In the genomic region with DNA sequence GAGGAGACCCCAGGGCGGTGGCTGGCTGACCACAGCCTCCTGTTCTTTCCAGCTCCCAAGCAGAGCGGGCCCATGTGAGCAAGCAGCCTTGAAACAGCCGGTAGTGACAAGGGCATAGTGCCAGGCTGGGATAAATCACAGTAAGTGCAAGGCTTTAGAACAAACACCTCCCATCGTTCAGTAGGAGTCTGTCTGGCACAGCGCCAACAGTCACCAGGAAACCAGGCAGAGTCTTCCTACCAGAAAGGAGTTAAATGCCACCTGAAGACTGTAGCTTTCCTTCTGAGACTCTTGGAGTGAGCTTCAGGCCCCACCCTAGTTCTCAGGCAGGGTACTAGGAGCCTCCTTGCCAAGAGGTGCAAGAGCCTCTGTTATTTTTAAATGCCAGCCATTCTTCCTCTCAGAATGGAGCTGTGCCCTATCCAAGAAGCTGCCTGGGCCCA, we compare ENCODE assay signal across 7 mouse cellular contexts.
DNase-seq lines count a peak whose midpoint lies in the region; ATAC-seq lines count a peak whose summit lies in the region.

No protein-coding gene starts in this region.

- peaks cover 59% of the 10 kb centered on the region for H3K4me1 ChIP-seq in heart, embryonic 12.5 days (replicated peaks)
- H3K4me1 ChIP-seq in kidney, embryonic 16.5 days (ENCODE audit: insufficient read depth, low read length): peaks cover 23% of the 10 kb centered on the region
- H3K4me1 ChIP-seq in limb, embryonic 10.5 days: peaks cover 29% of the 10 kb centered on the region
- peaks cover 20% of the 10 kb centered on the region for H3K4me1 ChIP-seq in neural tube, embryonic 14.5 days (ENCODE audit: control insufficient read depth, insufficient read depth, low read length)

- no peak overlapping the region for H3K9ac ChIP-seq in heart, embryonic 12.5 days
- H3K9ac ChIP-seq in kidney, embryonic 16.5 days (replicated peaks; ENCODE audit: low read length): no peak overlapping the region
- no peak overlapping the region for H3K9ac ChIP-seq in neural tube, embryonic 14.5 days (replicated peaks; ENCODE audit: low read depth, low read length)

- no peak for ATAC-seq in heart, embryonic 12.5 days (ENCODE audit: insufficient number of reproducible peaks, low FRiP score)
- peak; percentile 60 for ATAC-seq in kidney, embryonic 16.5 days (ENCODE audit: low FRiP score, low TSS enrichment)
- peak; percentile 78 for ATAC-seq in neural tube, embryonic 14.5 days (ENCODE audit: low read depth)

- 0 out of 2 replicates have a peak, but pooled peaks cover 5% of the 10 kb centered on the region for H3K27me3 ChIP-seq in heart, embryonic 12.5 days (replicated peaks)
- no peaks in the 10 kb centered on the region for H3K27me3 ChIP-seq in kidney, embryonic 16.5 days (ENCODE audit: insufficient read depth, low read length)
- H3K27me3 ChIP-seq in limb, embryonic 10.5 days (ENCODE audit: low read depth, poor library complexity, severe bottlenecking): peaks cover 7% of the 10 kb centered on the region; the same call in 1 of the 2 replicates
- 0 out of 2 replicates have a peak, but pooled peaks cover 3% of the 10 kb centered on the region for H3K27me3 ChIP-seq in neural tube, embryonic 14.5 days (ENCODE audit: control insufficient read depth, insufficient read depth, low read length)

- H3K4me3 ChIP-seq in heart, embryonic 12.5 days: no peak overlapping the region
- H3K4me3 ChIP-seq in kidney, embryonic 16.5 days (ENCODE audit: low read length): no peak overlapping the region
- no peak overlapping the region for H3K4me3 ChIP-seq in limb, embryonic 10.5 days
- H3K4me3 ChIP-seq in neural tube, embryonic 14.5 days (ENCODE audit: low read depth, low read length): no peak overlapping the region

- H3K9me3 ChIP-seq in heart, embryonic 12.5 days (replicated peaks): no peaks in the 10 kb centered on the region
- no peaks in the 10 kb centered on the region for H3K9me3 ChIP-seq in kidney, embryonic 16.5 days (ENCODE audit: low read length)
- H3K9me3 ChIP-seq in limb, embryonic 10.5 days (replicated peaks): no peaks in the 10 kb centered on the region
- H3K9me3 ChIP-seq in neural tube, embryonic 14.5 days (ENCODE audit: control insufficient read depth, low read length): no peaks in the 10 kb centered on the region

- peak overlapping the region; percentile 73 for H3K27ac ChIP-seq in heart, embryonic 12.5 days (ENCODE audit: poor library complexity, severe bottlenecking)
- peak overlapping the region; percentile 86 for H3K27ac ChIP-seq in kidney, embryonic 16.5 days (ENCODE audit: low read length)
- peak overlapping the region; percentile 79 for H3K27ac ChIP-seq in limb, embryonic 10.5 days
- peak overlapping the region; percentile 80 for H3K27ac ChIP-seq in neural tube, embryonic 14.5 days (ENCODE audit: low read depth, low read length)

- H3K4me2 ChIP-seq in heart, embryonic 12.5 days: no peak overlapping the region
- no peak overlapping the region for H3K4me2 ChIP-seq in kidney, embryonic 16.5 days (replicated peaks; ENCODE audit: low read depth, low read length)
- no peak overlapping the region for H3K4me2 ChIP-seq in neural tube, embryonic 14.5 days (ENCODE audit: low read depth, low read length)

- WGBS in heart, embryonic 12.5 days: 41% methylated on average over 5 of the region's 5 CpGs
- 25% methylated on average over 5 of the region's 5 CpGs for WGBS in kidney, embryonic 16.5 days
- 88% methylated on average over 5 of the region's 5 CpGs for WGBS in limb, embryonic 10.5 days
- 14% methylated on average over 5 of the region's 5 CpGs for WGBS in neural tube, embryonic 14.5 days

- H3K36me3 ChIP-seq in heart, embryonic 12.5 days: no peaks in the 10 kb centered on the region
- H3K36me3 ChIP-seq in kidney, embryonic 16.5 days (ENCODE audit: insufficient read depth, low read length): no peaks in the 10 kb centered on the region
- H3K36me3 ChIP-seq in limb, embryonic 10.5 days: no peaks in the 10 kb centered on the region
- no peaks in the 10 kb centered on the region for H3K36me3 ChIP-seq in neural tube, embryonic 14.5 days (ENCODE audit: control insufficient read depth, insufficient read depth, low read length)

- DNase-seq in adrenal gland, adult 2 months: peak; percentile 87
- peak; percentile 75 to 82 for DNase-seq in cerebellum, postnatal 10 days
- no peak for DNase-seq in limb, embryonic 10.5 days (ENCODE audit: low spot score)
- DNase-seq in thymus, postnatal 14 days: no peak

Comparison
In these comparisons a context has a peak if more than half of its experiments do, and no peak if none do; other contexts are left out.
1. DNase-seq: peak in adrenal gland, adult 2 months (single experiment) and cerebellum, postnatal 10 days (2 of 2); none in limb, embryonic 10.5 days (single experiment) and thymus, postnatal 14 days (single experiment).
2. Peak in every context shown above with its lines, with median percentiles within 50 percentile points of each other: H3K27ac ChIP-seq.